17 mouse cellular contexts compared by ENCODE assay signal in the genomic region with DNA sequence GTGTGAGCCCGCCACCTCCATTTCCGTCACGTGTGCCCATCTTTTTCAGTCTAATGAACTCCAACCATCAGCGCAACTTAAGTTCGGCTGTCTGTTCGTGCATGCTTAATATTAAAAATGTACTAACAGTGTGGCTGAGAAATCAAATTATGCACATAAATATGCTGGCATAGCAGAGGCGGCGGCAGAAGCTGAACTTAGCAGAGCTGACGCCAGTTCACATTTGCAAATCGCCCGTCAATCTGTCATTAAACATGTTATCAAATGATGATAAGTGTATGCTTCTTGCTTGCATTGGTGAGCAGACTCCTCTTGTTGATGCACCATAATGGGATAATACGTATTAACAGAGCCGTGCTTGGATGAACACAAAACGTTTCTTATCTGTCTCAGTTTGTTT.
DNase-seq lines count a peak whose midpoint lies in the region; ATAC-seq and TF ChIP-seq lines count a peak whose summit lies in the region.
"Had no signal": no experiment of that assay in that cellular context is flagged by ENCODE, and none has a peak within 500 bp of the region (broad histone marks: within the 10 kb centered on the region; RNA-seq: fewer than 3 reads in every experiment).

No protein-coding gene starts in this region.

- ATAC-seq in megakaryocyte-erythroid progenitor cell, adult 5-6 weeks (replicated peaks; ENCODE audit: low FRiP score, low TSS enrichment, poor library complexity, severe bottlenecking), result no peak
- ATAC-seq: lung, postnatal 0 days had no signal

- H3K4me3 ChIP-seq in E14TG2a.4 (replicated peaks; ENCODE audit: low read length), result peak overlapping the region; percentile 58
- H3K4me3 ChIP-seq: heart, embryonic 15.5 days; limb, embryonic 12.5 days; liver, embryonic 15.5 days; stomach, embryonic 15.5 days had no signal

- H3K4me1 ChIP-seq in E14TG2a.4 (replicated peaks; ENCODE audit: low read depth, low read length), result peaks cover 57% of the 10 kb centered on the region
- H3K4me1 ChIP-seq: heart, embryonic 15.5 days; liver, embryonic 15.5 days; stomach, embryonic 15.5 days had no signal

- no peak for TF ChIP-seq POLR2A in brain, embryonic 14.5 days (IDR thresholded peaks at IDR 0.05; ENCODE audit: borderline replicate concordance, extremely low read depth, insufficient read depth, insufficient read length, poor library complexity, severe bottlenecking)

- no peak for TF ChIP-seq CTCF in E14TG2a.4 (conservative IDR thresholded peaks at IDR 0.05; ENCODE audit: low read length)
- no peak for TF ChIP-seq CTCF in brain, embryonic 14.5 days (IDR thresholded peaks at IDR 0.05; ENCODE audit: borderline replicate concordance, extremely low read depth, insufficient read depth, insufficient read length)

- no peaks in the 10 kb centered on the region for H3K9me3 ChIP-seq in E14TG2a.4 (ENCODE audit: low read length)
- H3K9me3 ChIP-seq: heart, embryonic 15.5 days; liver, embryonic 15.5 days; stomach, embryonic 15.5 days had no signal

- peaks cover 21% of the 10 kb centered on the region for H3K27me3 ChIP-seq in E14TG2a.4 (ENCODE audit: insufficient read depth, low read length)
- H3K27me3 ChIP-seq: heart, embryonic 15.5 days; liver, embryonic 15.5 days; stomach, embryonic 15.5 days had no signal

- DNase-seq in layer of hippocampus, adult 11-12 months (ENCODE audit: low spot score), result peak; percentile 8
- DNase-seq in layer of hippocampus, postnatal 25 days (ENCODE audit: extremely low spot score in 1 of 2, low spot score in 1 of 2), result no peak
- DNase-seq in brain, embryonic 14.5 days (ENCODE audit: low read depth), result peak; percentile 82
- DNase-seq in layer of hippocampus, adult 9-11 months, result peak; percentile 29
- no peak for DNase-seq in kidney, adult 9 months
- DNase-seq: cerebellum, adult 9-11 months; heart, adult 18-20 months; kidney, adult 2 months; kidney, postnatal 36 days; spleen, adult 18-20 months had no signal

- no peaks in the 10 kb centered on the region for H3K36me3 ChIP-seq in E14TG2a.4 (ENCODE audit: insufficient read depth, low read length)
- H3K36me3 ChIP-seq: heart, embryonic 15.5 days; limb, embryonic 12.5 days; liver, embryonic 15.5 days; stomach, embryonic 15.5 days had no signal

Comparison
In these comparisons a context has a peak if more than half of its experiments do, and no peak if none do; other contexts are left out.
1. DNase-seq: peak in layer of hippocampus, adult 11-12 months (single experiment), brain, embryonic 14.5 days (single experiment) and layer of hippocampus, adult 9-11 months (single experiment); none in layer of hippocampus, postnatal 25 days (0 of 2) and kidney, adult 9 months (single experiment).